8 mouse cellular contexts compared by ENCODE assay signal in genomic region chrX:136245521-136246071, GRCm38 (mm10). TPM values are rescaled to one million over a fixed set of nuclear protein-coding genes. Genes with fewer than 3 reads are reported as not detected.
DNase-seq lines count a peak whose midpoint lies in the region; ATAC-seq lines count a peak whose summit lies in the region.

No protein-coding gene starts in this region.

- ATAC-seq in cerebellum, adult (ENCODE audit: insufficient number of reproducible peaks, low FRiP score, low TSS enrichment), result peak; percentile 62
- ATAC-seq in forebrain, embryonic 13.5 days, result peak; percentile 83
- ATAC-seq in intestine, embryonic 14.5 days (replicated peaks; ENCODE audit: low FRiP score, low TSS enrichment, low read depth), result peak; percentile 78
- ATAC-seq in liver, embryonic 15.5 days (ENCODE audit: insufficient read depth), result peak; percentile 69
- peak; percentile 71 for ATAC-seq in neural tube, embryonic 11.5 days (ENCODE audit: insufficient read depth, low FRiP score, low TSS enrichment)

- peak overlapping the region; percentile 83 for H3K27ac ChIP-seq in forebrain, embryonic 13.5 days
- H3K27ac ChIP-seq in intestine, embryonic 14.5 days (ENCODE audit: low read depth), result peak overlapping the region; percentile 88
- H3K27ac ChIP-seq in liver, embryonic 15.5 days (replicated peaks), result peak overlapping the region; percentile 55
- H3K27ac ChIP-seq in neural tube, embryonic 11.5 days (ENCODE audit: low read depth, low read length), result peak overlapping the region; percentile 35; the same call in 1 of the 2 replicates

- H3K4me3 ChIP-seq in forebrain, embryonic 13.5 days, result peak overlapping the region; percentile 61
- H3K4me3 ChIP-seq in intestine, embryonic 14.5 days (ENCODE audit: low read depth, low read length), result peak overlapping the region; percentile 66
- H3K4me3 ChIP-seq in liver, embryonic 15.5 days (replicated peaks), result peak overlapping the region; percentile 63
- H3K4me3 ChIP-seq in neural tube, embryonic 11.5 days (ENCODE audit: low read depth, low read length), result peak overlapping the region; percentile 58

- H3K9me3 ChIP-seq in forebrain, embryonic 13.5 days (replicated peaks), result no peaks in the 10 kb centered on the region
- H3K9me3 ChIP-seq in intestine, embryonic 14.5 days (ENCODE audit: control insufficient read depth, low read length), result no peaks in the 10 kb centered on the region
- no peaks in the 10 kb centered on the region for H3K9me3 ChIP-seq in liver, embryonic 15.5 days (replicated peaks)
- no peaks in the 10 kb centered on the region for H3K9me3 ChIP-seq in neural tube, embryonic 11.5 days (ENCODE audit: control insufficient read depth, low read length)

- peaks cover 12% of the 10 kb centered on the region; the same call in 1 of the 2 replicates for H3K36me3 ChIP-seq in forebrain, embryonic 13.5 days (ENCODE audit: poor library complexity, severe bottlenecking)
- H3K36me3 ChIP-seq in intestine, embryonic 14.5 days (ENCODE audit: control insufficient read depth, insufficient read depth, low read length), result peaks cover 11% of the 10 kb centered on the region
- peaks cover 4% of the 10 kb centered on the region; the same call in 1 of the 2 replicates for H3K36me3 ChIP-seq in liver, embryonic 15.5 days (replicated peaks)
- H3K36me3 ChIP-seq in neural tube, embryonic 11.5 days (ENCODE audit: control insufficient read depth, insufficient read depth, low read length), result no peaks in the 10 kb centered on the region

- peak; percentile 26 for DNase-seq in ovary, adult 18-20 months (ENCODE audit: low spot score)
- DNase-seq in ovary, postnatal 14 days (ENCODE audit: low spot score), result no peak
- peak; percentile 69 for DNase-seq in intestine, embryonic 14.5 days (ENCODE audit: low spot score)
- DNase-seq in neural tube, embryonic 11.5 days (ENCODE audit: low spot score), result peak; percentile 42
- DNase-seq in gastrocnemius, adult 18-20 months (ENCODE audit: low spot score), result no peak

- H3K4me1 ChIP-seq in forebrain, embryonic 13.5 days, result peaks cover 4% of the 10 kb centered on the region; the same call in 1 of the 2 replicates
- H3K4me1 ChIP-seq in intestine, embryonic 14.5 days (replicated peaks; ENCODE audit: control insufficient read depth, insufficient read depth, low read length), result no peaks in the 10 kb centered on the region; the same call in 1 of the 2 replicates
- H3K4me1 ChIP-seq in liver, embryonic 15.5 days (replicated peaks), result no peaks in the 10 kb centered on the region; the same call in 1 of the 2 replicates
- H3K4me1 ChIP-seq in neural tube, embryonic 11.5 days (ENCODE audit: control insufficient read depth, insufficient read depth, low read length), result no peaks in the 10 kb centered on the region

- H3K9ac ChIP-seq in forebrain, embryonic 13.5 days, result peak overlapping the region; percentile 77
- H3K9ac ChIP-seq in intestine, embryonic 14.5 days (ENCODE audit: low read length), result peak overlapping the region; percentile 80
- peak overlapping the region; percentile 46 for H3K9ac ChIP-seq in liver, embryonic 15.5 days
- H3K9ac ChIP-seq in neural tube, embryonic 11.5 days (ENCODE audit: low read length), result peak overlapping the region; percentile 65

- no peaks in the 10 kb centered on the region for H3K27me3 ChIP-seq in forebrain, embryonic 13.5 days
- H3K27me3 ChIP-seq in intestine, embryonic 14.5 days (replicated peaks; ENCODE audit: control insufficient read depth, insufficient read depth, low read length), result no peaks in the 10 kb centered on the region
- no peaks in the 10 kb centered on the region for H3K27me3 ChIP-seq in liver, embryonic 15.5 days
- no peaks in the 10 kb centered on the region for H3K27me3 ChIP-seq in neural tube, embryonic 11.5 days (ENCODE audit: control insufficient read depth, insufficient read depth, low read length)

- H3K4me2 ChIP-seq in forebrain, embryonic 13.5 days, result peak overlapping the region; percentile 55
- H3K4me2 ChIP-seq in intestine, embryonic 14.5 days (ENCODE audit: low read length), result peak overlapping the region; percentile 43
- H3K4me2 ChIP-seq in liver, embryonic 15.5 days, result peak overlapping the region; percentile 73
- H3K4me2 ChIP-seq in neural tube, embryonic 11.5 days (ENCODE audit: low read depth), result peak overlapping the region; percentile 33

- WGBS in forebrain, embryonic 13.5 days, result 17% methylated on average over 13 of the region's 15 CpGs
- WGBS in intestine, embryonic 14.5 days, result 13% methylated on average over 14 of the region's 15 CpGs
- 13% methylated on average over 15 of the region's 15 CpGs for WGBS in liver, embryonic 15.5 days (ENCODE audit: insufficient replicate concordance)
- 23% methylated on average over 11 of the region's 15 CpGs for WGBS in neural tube, embryonic 11.5 days

RNA-seq across cellular contexts. Expression of gene Tceal9, which starts 0.7 kb away (rescaled TPM):
- 385 and 419 TPM in 2 replicates for polyA plus RNA-seq in forebrain, embryonic 13.5 days (2015; fragmentation: Nextera tagmentation; extraction: Ambion mirVana)
- polyA plus RNA-seq in intestine, embryonic 14.5 days (2014; fragmentation: Nextera tagmentation; extraction: Ambion mirVana), result 628 and 670 TPM in 2 replicates
- 221 and 239 TPM in 2 replicates for polyA plus RNA-seq in liver, embryonic 15.5 days (2015; fragmentation: Nextera tagmentation; extraction: Ambion mirVana)
- 410 and 445 TPM in 2 replicates for polyA plus RNA-seq in neural tube, embryonic 11.5 days (2014; fragmentation: Nextera tagmentation; extraction: Ambion mirVana)
- 10 to 100 TPM; 23.4 to 29.8 TPM for total RNA-seq in gastrocnemius, adult 18-20 months (2021)

RNA-seq across cellular contexts. Expression of gene Bex3, which starts 24.5 kb away (rescaled TPM):
- polyA plus RNA-seq in forebrain, embryonic 13.5 days (2015; fragmentation: Nextera tagmentation; extraction: Ambion mirVana), result 649 and 658 TPM in 2 replicates
- 460 and 504 TPM in 2 replicates for polyA plus RNA-seq in intestine, embryonic 14.5 days (2014; fragmentation: Nextera tagmentation; extraction: Ambion mirVana)
- polyA plus RNA-seq in liver, embryonic 15.5 days (2015; fragmentation: Nextera tagmentation; extraction: Ambion mirVana), result 201 and 212 TPM in 2 replicates
- 670 and 697 TPM in 2 replicates for polyA plus RNA-seq in neural tube, embryonic 11.5 days (2014; fragmentation: Nextera tagmentation; extraction: Ambion mirVana)
- 1 to 10 TPM; 2.1 to 2.6 TPM for total RNA-seq in gastrocnemius, adult 18-20 months (2021)

RNA-seq across cellular contexts. Expression of gene Bex1, which starts 30.3 kb away (rescaled TPM):
- 177 and 185 TPM in 2 replicates for polyA plus RNA-seq in forebrain, embryonic 13.5 days (2015; fragmentation: Nextera tagmentation; extraction: Ambion mirVana)
- 206 and 236 TPM in 2 replicates for polyA plus RNA-seq in intestine, embryonic 14.5 days (2014; fragmentation: Nextera tagmentation; extraction: Ambion mirVana)
- polyA plus RNA-seq in liver, embryonic 15.5 days (2015; fragmentation: Nextera tagmentation; extraction: Ambion mirVana), result 187 and 201 TPM in 2 replicates
- 111 and 118 TPM in 2 replicates for polyA plus RNA-seq in neural tube, embryonic 11.5 days (2014; fragmentation: Nextera tagmentation; extraction: Ambion mirVana)
- 10 to 100 TPM in 1 of 2 experiments, 1 to 10 TPM in 1; 8.6 to 43.9 TPM for total RNA-seq in gastrocnemius, adult 18-20 months (2021)

RNA-seq across cellular contexts. Expression of gene Tceal7, which starts 31.0 kb away (rescaled TPM):
- 1.3 and 1.5 TPM in 2 replicates for polyA plus RNA-seq in forebrain, embryonic 13.5 days (2015; fragmentation: Nextera tagmentation; extraction: Ambion mirVana)
- 0.31 and 0.49 TPM in 2 replicates for polyA plus RNA-seq in intestine, embryonic 14.5 days (2014; fragmentation: Nextera tagmentation; extraction: Ambion mirVana)
- 8.2 and 14.3 TPM in 2 replicates for polyA plus RNA-seq in liver, embryonic 15.5 days (2015; fragmentation: Nextera tagmentation; extraction: Ambion mirVana)
- 4.0 and 5.6 TPM in 2 replicates for polyA plus RNA-seq in neural tube, embryonic 11.5 days (2014; fragmentation: Nextera tagmentation; extraction: Ambion mirVana)
- total RNA-seq in gastrocnemius, adult 18-20 months (2021), result 10 to 100 TPM; 24.1 to 40.7 TPM

RNA-seq across cellular contexts. Expression of gene Tceal5, which starts 41.9 kb away (rescaled TPM):
- 11.0 and 13.0 TPM in 2 replicates for polyA plus RNA-seq in forebrain, embryonic 13.5 days (2015; fragmentation: Nextera tagmentation; extraction: Ambion mirVana)
- polyA plus RNA-seq in intestine, embryonic 14.5 days (2014; fragmentation: Nextera tagmentation; extraction: Ambion mirVana), result 1.2 and 1.8 TPM in 2 replicates
- 8.8 and 10.7 TPM in 2 replicates for polyA plus RNA-seq in liver, embryonic 15.5 days (2015; fragmentation: Nextera tagmentation; extraction: Ambion mirVana)
- polyA plus RNA-seq in neural tube, embryonic 11.5 days (2014; fragmentation: Nextera tagmentation; extraction: Ambion mirVana), result 1.4 and 4.3 TPM in 2 replicates
- 10 to 100 TPM; 24.1 to 39.5 TPM for total RNA-seq in gastrocnemius, adult 18-20 months (2021)

Comparison
In these comparisons a context has a peak if more than half of its experiments do, and no peak if none do; other contexts are left out.
1. DNase-seq: peak in ovary, adult 18-20 months (single experiment), intestine, embryonic 14.5 days (single experiment) and neural tube, embryonic 11.5 days (single experiment); none in ovary, postnatal 14 days (single experiment) and gastrocnemius, adult 18-20 months (single experiment).
2. H3K27ac ChIP-seq: peak in every context shown above with its lines; median percentile 88 in intestine, embryonic 14.5 days; 83 in forebrain, embryonic 13.5 days; 55 in liver, embryonic 15.5 days; 35 in neural tube, embryonic 11.5 days.
3. Peak in every context shown above with its lines, with median percentiles within 50 percentile points of each other: ATAC-seq, H3K4me2 ChIP-seq, H3K4me3 ChIP-seq and H3K9ac ChIP-seq.